Mouse (Mus musculus): ENCODE measurements around the gene Cdh13. TPM values are rescaled to one million over a fixed set of nuclear protein-coding genes. Genes with fewer than 3 reads are reported as not detected.

The Cdh13 gene
- polyA plus RNA-seq, 1 experiment from 2014 or later, result 1.5 TPM

GRCm38 (mm10) chr8:118796491-118796890, 513.0 kb downstream of the Cdh13 start:
- Histone ChIP-seq H3K4me3 (no peak overlapping the region), H3K9me3 (replicated peaks) (peaks cover 12% of the 10 kb centered on the region), H3K4me2 (no peak overlapping the region), H3K4me1 (no peaks in the 10 kb centered on the region), H3K27me3 (replicated peaks) (no peaks in the 10 kb centered on the region), H3K36me3 (no peaks in the 10 kb centered on the region), H3K27ac (no peak overlapping the region), H3K9ac (no peak overlapping the region)
- no peak for ATAC-seq
- 48% methylated on average over 7 of the region's 7 CpGs for WGBS (ENCODE audit: insufficient replicate concordance)

- H3K4me3 ChIP-seq, result no peak overlapping the region
- H3K27me3 ChIP-seq (replicated peaks), result no peaks in the 10 kb centered on the region
- no peak overlapping the region for H3K27ac ChIP-seq
- no peaks in the 10 kb centered on the region for H3K4me1 ChIP-seq
- no peak overlapping the region for H3K4me2 ChIP-seq
- no peaks in the 10 kb centered on the region for H3K36me3 ChIP-seq
- no peak for ATAC-seq
- H3K9me3 ChIP-seq (replicated peaks), result peaks cover 13% of the 10 kb centered on the region
- no peak overlapping the region for H3K9ac ChIP-seq
- 76% methylated on average over 3 of the region's 3 CpGs for WGBS (ENCODE audit: insufficient replicate concordance)
Observed at GRCm38 (mm10) chr8:118797127-118797526, 513.6 kb downstream of the Cdh13 start.

GRCm38 (mm10) chr8:118803168-118803567, 519.6 kb downstream of the Cdh13 start:
- ATAC-seq, result no peak
- H3K4me3 ChIP-seq, result no peak overlapping the region
- 60% methylated on average over 4 of the region's 4 CpGs for whole genome bisulfite sequencing (ENCODE audit: insufficient replicate concordance)
- H3K27ac ChIP-seq, result no peak overlapping the region
- H3K9ac ChIP-seq, result no peak overlapping the region
- H3K27me3 ChIP-seq (replicated peaks), result no peaks in the 10 kb centered on the region
- no peaks in the 10 kb centered on the region for H3K36me3 ChIP-seq
- no peak overlapping the region for H3K4me2 ChIP-seq
- H3K4me1 ChIP-seq, result no peaks in the 10 kb centered on the region
- H3K9me3 ChIP-seq (replicated peaks), result peaks cover 13% of the 10 kb centered on the region

GRCm38 (mm10) chr8:118809660-118810059, 526.1 kb downstream of the Cdh13 start:
- H3K9me3 ChIP-seq (replicated peaks), result no peaks in the 10 kb centered on the region
- ATAC-seq, result no peak
- H3K36me3 ChIP-seq, result no peaks in the 10 kb centered on the region
- H3K4me2 ChIP-seq, result no peak overlapping the region
- H3K9ac ChIP-seq, result no peak overlapping the region
- H3K4me1 ChIP-seq, result no peaks in the 10 kb centered on the region
- no peaks in the 10 kb centered on the region for H3K27me3 ChIP-seq (replicated peaks)
- no peak overlapping the region for H3K4me3 ChIP-seq
- no peak overlapping the region for H3K27ac ChIP-seq
- 56% methylated on average over 6 of the region's 6 CpGs for WGBS (ENCODE audit: insufficient replicate concordance)

- Histone ChIP-seq H3K9me3 (replicated peaks) (no peaks in the 10 kb centered on the region), H3K9ac (no peak overlapping the region), H3K27ac (no peak overlapping the region), H3K4me3 (no peak overlapping the region), H3K27me3 (replicated peaks) (no peaks in the 10 kb centered on the region), H3K36me3 (no peaks in the 10 kb centered on the region), H3K4me2 (no peak overlapping the region), H3K4me1 (no peaks in the 10 kb centered on the region)
- WGBS (ENCODE audit: insufficient replicate concordance), result 70% methylated on average over 10 of the region's 10 CpGs
- ATAC-seq, result no peak
Observed at GRCm38 (mm10) chr8:118815055-118815454, 531.5 kb downstream of the Cdh13 start.

GRCm38 (mm10) chr8:118826761-118827160, 543.2 kb downstream of the Cdh13 start:
- no peaks in the 10 kb centered on the region for H3K4me1 ChIP-seq
- H3K9ac ChIP-seq, result no peak overlapping the region
- H3K36me3 ChIP-seq, result no peaks in the 10 kb centered on the region
- no peak for ATAC-seq
- H3K27me3 ChIP-seq (replicated peaks), result no peaks in the 10 kb centered on the region
- 71% methylated on average over 4 of the region's 4 CpGs for WGBS (ENCODE audit: insufficient replicate concordance)
- no peak overlapping the region for H3K4me2 ChIP-seq
- no peak overlapping the region for H3K27ac ChIP-seq
- H3K9me3 ChIP-seq (replicated peaks), result no peaks in the 10 kb centered on the region
- H3K4me3 ChIP-seq, result no peak overlapping the region

- H3K9ac ChIP-seq, result no peak overlapping the region
- H3K9me3 ChIP-seq (replicated peaks), result no peaks in the 10 kb centered on the region
- WGBS (ENCODE audit: insufficient replicate concordance), result 84% methylated on average over 6 of the region's 6 CpGs
- no peaks in the 10 kb centered on the region for H3K4me1 ChIP-seq
- ATAC-seq, result no peak
- no peak overlapping the region for H3K4me3 ChIP-seq
- H3K27me3 ChIP-seq (replicated peaks), result no peaks in the 10 kb centered on the region
- no peak overlapping the region for H3K27ac ChIP-seq
- no peak overlapping the region for H3K4me2 ChIP-seq
- H3K36me3 ChIP-seq, result no peaks in the 10 kb centered on the region
Observed at GRCm38 (mm10) chr8:118827726-118828125, 544.2 kb downstream of the Cdh13 start.

GRCm38 (mm10) chr8:118830291-118830690, 546.8 kb downstream of the Cdh13 start:
- ATAC-seq, result no peak
- Histone ChIP-seq H3K9ac (no peak overlapping the region), H3K4me3 (no peak overlapping the region), H3K4me1 (no peaks in the 10 kb centered on the region), H3K9me3 (replicated peaks) (no peaks in the 10 kb centered on the region), H3K4me2 (no peak overlapping the region), H3K27me3 (replicated peaks) (no peaks in the 10 kb centered on the region), H3K36me3 (no peaks in the 10 kb centered on the region), H3K27ac (no peak overlapping the region)
- 35% methylated on average over 4 of the region's 5 CpGs for WGBS (ENCODE audit: insufficient replicate concordance)

GRCm38 (mm10) chr8:118831026-118831425, 547.5 kb downstream of the Cdh13 start:
- Histone ChIP-seq H3K9ac (no peak overlapping the region), H3K9me3 (replicated peaks) (no peaks in the 10 kb centered on the region), H3K36me3 (no peaks in the 10 kb centered on the region), H3K4me1 (no peaks in the 10 kb centered on the region), H3K27ac (no peak overlapping the region), H3K27me3 (replicated peaks) (no peaks in the 10 kb centered on the region), H3K4me3 (no peak overlapping the region), H3K4me2 (no peak overlapping the region)
- 70% methylated on average over 10 of the region's 10 CpGs for WGBS (ENCODE audit: insufficient replicate concordance)
- ATAC-seq, result no peak

- no peaks in the 10 kb centered on the region for H3K9me3 ChIP-seq (replicated peaks)
- ATAC-seq, result no peak
Observed at GRCm38 (mm10) chr8:118838801-118839200, 555.3 kb downstream of the Cdh13 start.

GRCm38 (mm10) chr8:118845690-118846089, 562.2 kb downstream of the Cdh13 start:
- Histone ChIP-seq H3K4me3 (no peak overlapping the region), H3K9ac (no peak overlapping the region), H3K36me3 (no peaks in the 10 kb centered on the region), H3K4me2 (no peak overlapping the region), H3K27ac (no peak overlapping the region), H3K9me3 (replicated peaks) (no peaks in the 10 kb centered on the region), H3K4me1 (no peaks in the 10 kb centered on the region), H3K27me3 (replicated peaks) (no peaks in the 10 kb centered on the region)
- no peak for ATAC-seq

More at GRCm38 (mm10) chr8:118838801-118839200, 555.3 kb downstream of the Cdh13 start:
- no peaks in the 10 kb centered on the region for H3K36me3 ChIP-seq
- H3K4me1 ChIP-seq, result no peaks in the 10 kb centered on the region
- no peak overlapping the region for H3K4me3 ChIP-seq
- H3K27me3 ChIP-seq (replicated peaks), result no peaks in the 10 kb centered on the region
- WGBS (ENCODE audit: insufficient replicate concordance), result 88% methylated on average over 2 of the region's 2 CpGs
- H3K9ac ChIP-seq, result no peak overlapping the region
- no peak overlapping the region for H3K4me2 ChIP-seq
- no peak overlapping the region for H3K27ac ChIP-seq

- no peaks in the 10 kb centered on the region for H3K4me1 ChIP-seq
- no peak overlapping the region for H3K27ac ChIP-seq
- no peaks in the 10 kb centered on the region for H3K27me3 ChIP-seq (replicated peaks)
- ATAC-seq, result no peak
- no peak overlapping the region for H3K9ac ChIP-seq
- no peak overlapping the region for H3K4me2 ChIP-seq
- H3K9me3 ChIP-seq (replicated peaks), result no peaks in the 10 kb centered on the region
- H3K4me3 ChIP-seq, result no peak overlapping the region
- no peaks in the 10 kb centered on the region for H3K36me3 ChIP-seq
- WGBS (ENCODE audit: insufficient replicate concordance), result 51% methylated on average over 5 of the region's 5 CpGs
Observed at GRCm38 (mm10) chr8:118848021-118848420, 564.5 kb downstream of the Cdh13 start.

- no peaks in the 10 kb centered on the region for H3K9me3 ChIP-seq (replicated peaks)
- no peaks in the 10 kb centered on the region for H3K27me3 ChIP-seq (replicated peaks)
- no peaks in the 10 kb centered on the region for H3K4me1 ChIP-seq
- no peak overlapping the region for H3K4me3 ChIP-seq
- no peaks in the 10 kb centered on the region for H3K36me3 ChIP-seq
- H3K4me2 ChIP-seq, result no peak overlapping the region
- H3K9ac ChIP-seq, result no peak overlapping the region
- WGBS (ENCODE audit: insufficient replicate concordance), result 62% methylated on average over 3 of the region's 3 CpGs
- H3K27ac ChIP-seq, result no peak overlapping the region
- no peak for ATAC-seq
Observed at GRCm38 (mm10) chr8:118849515-118849914, 566.0 kb downstream of the Cdh13 start.

Measured in liver, embryonic 12.5 days (tissue).